In genomic region chr4:102572591-102572990, GRCm38 (mm10) we compare ENCODE assay signal across 9 mouse cellular contexts.
DNase-seq lines count a peak whose midpoint lies in the region; ATAC-seq and TF ChIP-seq lines count a peak whose summit lies in the region.
"Had no signal": no experiment of that assay in that cellular context is flagged by ENCODE, and none has a peak within 500 bp of the region (broad histone marks: within the 10 kb centered on the region; RNA-seq: fewer than 3 reads in every experiment).

No protein-coding gene starts in this region.

- H3K9me3 ChIP-seq in hindbrain, embryonic 15.5 days = no peaks in the 10 kb centered on the region
- H3K9me3 ChIP-seq in hindbrain, embryonic 11.5 days (ENCODE audit: control insufficient read depth, low read length) = no peaks in the 10 kb centered on the region
- H3K9me3 ChIP-seq in intestine, postnatal 0 days (ENCODE audit: control insufficient read depth) = no peaks in the 10 kb centered on the region
- H3K9me3 ChIP-seq in stomach, postnatal 0 days (ENCODE audit: control insufficient read depth, low read length) = no peaks in the 10 kb centered on the region

- no peak for ATAC-seq in hindbrain, embryonic 15.5 days (ENCODE audit: low FRiP score, low read depth)
- ATAC-seq in hindbrain, embryonic 11.5 days (ENCODE audit: low FRiP score) = no peak
- no peak for ATAC-seq in intestine, postnatal 0 days
- ATAC-seq in stomach, postnatal 0 days (ENCODE audit: low FRiP score, low TSS enrichment) = no peak

- TF ChIP-seq EP300 in stomach, postnatal 0 days (optimal IDR thresholded peaks at IDR 0.05) = no peak

- peak overlapping the region; percentile 28 for H3K4me2 ChIP-seq in hindbrain, embryonic 15.5 days
- H3K4me2 ChIP-seq in hindbrain, embryonic 11.5 days (replicated peaks; ENCODE audit: low read depth, low read length) = no peak overlapping the region
- peak overlapping the region; percentile 48; the same call in 1 of the 2 replicates for H3K4me2 ChIP-seq in intestine, postnatal 0 days (replicated peaks; ENCODE audit: low read depth)
- peak overlapping the region; percentile 51 for H3K4me2 ChIP-seq in stomach, postnatal 0 days (replicated peaks; ENCODE audit: low read depth)

- no peak overlapping the region for H3K27ac ChIP-seq in hindbrain, embryonic 15.5 days (replicated peaks)
- no peak overlapping the region for H3K27ac ChIP-seq in hindbrain, embryonic 11.5 days (ENCODE audit: low read depth, low read length)
- 0 out of 2 replicates have a peak overlapping the region, but pooled peaks have one; percentile 7 for H3K27ac ChIP-seq in intestine, postnatal 0 days (ENCODE audit: low read depth, low read length)
- H3K27ac ChIP-seq in stomach, postnatal 0 days (replicated peaks) = no peak overlapping the region

- DNase-seq in hindbrain, embryonic 11.5 days (ENCODE audit: low spot score) = no peak
- peak; percentile 36 for DNase-seq in thymus, postnatal 14 days
- DNase-seq in thymus, postnatal 25 days = no peak
- DNase-seq in stomach, postnatal 0 days (ENCODE audit: low spot score) = no peak
- DNase-seq in adrenal gland, postnatal 36 days = no peak
- DNase-seq in right cerebral cortex, adult 18-20 months = no peak
- DNase-seq: kidney, postnatal 4 days had no signal

- WGBS in hindbrain, embryonic 15.5 days = 76% methylated on average over 3 of the region's 3 CpGs
- 80% methylated on average over 3 of the region's 3 CpGs for WGBS in hindbrain, embryonic 11.5 days
- 74% methylated on average over 3 of the region's 3 CpGs for WGBS in intestine, postnatal 0 days
- 78% methylated on average over 3 of the region's 3 CpGs for whole genome bisulfite sequencing in stomach, postnatal 0 days

- H3K9ac ChIP-seq in hindbrain, embryonic 15.5 days = no peak overlapping the region
- no peak overlapping the region for H3K9ac ChIP-seq in hindbrain, embryonic 11.5 days (ENCODE audit: low read depth, low read length)
- no peak overlapping the region for H3K9ac ChIP-seq in intestine, postnatal 0 days (ENCODE audit: low read depth, low read length)
- H3K9ac ChIP-seq in stomach, postnatal 0 days (ENCODE audit: low read length) = no peak overlapping the region

- no peak for TF ChIP-seq CTCF in intestine, postnatal 0 days (IDR thresholded peaks at IDR 0.05; ENCODE audit: low read depth)
- TF ChIP-seq CTCF in stomach, postnatal 0 days (IDR thresholded peaks at IDR 0.05; ENCODE audit: low read depth) = no peak

- H3K36me3 ChIP-seq in hindbrain, embryonic 15.5 days = no peaks in the 10 kb centered on the region
- H3K36me3 ChIP-seq in hindbrain, embryonic 11.5 days (ENCODE audit: control insufficient read depth, insufficient read depth, low read length) = no peaks in the 10 kb centered on the region
- H3K36me3 ChIP-seq in intestine, postnatal 0 days (ENCODE audit: control insufficient read depth, insufficient read depth) = no peaks in the 10 kb centered on the region
- H3K36me3 ChIP-seq in stomach, postnatal 0 days (ENCODE audit: control insufficient read depth, insufficient read depth, low read length) = no peaks in the 10 kb centered on the region

- H3K4me1 ChIP-seq in hindbrain, embryonic 15.5 days (replicated peaks) = peaks cover 27% of the 10 kb centered on the region
- peaks cover 3% of the 10 kb centered on the region; the same call in 1 of the 2 replicates for H3K4me1 ChIP-seq in hindbrain, embryonic 11.5 days (replicated peaks; ENCODE audit: control insufficient read depth, insufficient read depth, low read length)
- H3K4me1 ChIP-seq in intestine, postnatal 0 days (replicated peaks; ENCODE audit: control insufficient read depth, insufficient read depth, low read length) = no peaks in the 10 kb centered on the region
- H3K4me1 ChIP-seq in stomach, postnatal 0 days (replicated peaks; ENCODE audit: control insufficient read depth, insufficient read depth) = peaks cover 7% of the 10 kb centered on the region

- no peaks in the 10 kb centered on the region for H3K27me3 ChIP-seq in hindbrain, embryonic 15.5 days
- H3K27me3 ChIP-seq in hindbrain, embryonic 11.5 days (ENCODE audit: control insufficient read depth, insufficient read depth, low read length) = no peaks in the 10 kb centered on the region
- H3K27me3 ChIP-seq in intestine, postnatal 0 days (replicated peaks; ENCODE audit: control insufficient read depth, insufficient read depth, low read length) = no peaks in the 10 kb centered on the region
- H3K27me3 ChIP-seq in stomach, postnatal 0 days (ENCODE audit: control insufficient read depth, insufficient read depth, low read length) = no peaks in the 10 kb centered on the region

- no peak overlapping the region for H3K4me3 ChIP-seq in hindbrain, embryonic 15.5 days
- no peak overlapping the region for H3K4me3 ChIP-seq in hindbrain, embryonic 11.5 days (ENCODE audit: low read depth, low read length)
- peak overlapping the region; percentile 56 for H3K4me3 ChIP-seq in intestine, postnatal 0 days (ENCODE audit: low read depth, low read length)
- H3K4me3 ChIP-seq in stomach, postnatal 0 days (ENCODE audit: low read depth, low read length) = peak overlapping the region; percentile 30; the same call in 1 of the 2 replicates

Comparison
In these comparisons a context has a peak if more than half of its experiments do, and no peak if none do; other contexts are left out.
1. H3K4me3 ChIP-seq: peak in intestine, postnatal 0 days (single experiment) and stomach, postnatal 0 days (single experiment); none in hindbrain, embryonic 15.5 days (single experiment) and hindbrain, embryonic 11.5 days (single experiment).